Mouse (Mus musculus) E14TG2a.4 (cell line): ENCODE data around the gene Slc26a6.

Experiments used
- H3K27me3 ChIP-seq: 2 replicates; pipeline ENCODE4 v1.6.1; 2014; ENCODE audit warnings: low read length, control low read depth; ENCODE audit not compliant: insufficient read depth
- H3K36me3 ChIP-seq: 2 replicates; pipeline ENCODE4 v1.6.1; 2014; ENCODE audit warnings: low read length, control low read depth; ENCODE audit not compliant: insufficient read depth
- H3K4me1 ChIP-seq: replicated peaks from 2 replicates; pipeline ENCODE4 v1.6.1; 2014; ENCODE audit warnings: low read depth, low read length, control low read depth
- H3K4me3 ChIP-seq: replicated peaks from 2 replicates; pipeline ENCODE4 v1.5.1; 2014; ENCODE audit warnings: mild to moderate bottlenecking, low read length
- H3K9me3 ChIP-seq: 2 replicates; pipeline ENCODE4 v1.6.1; 2014; ENCODE audit warnings: low read length, control low read depth
- CTCF ChIP-seq: conservative IDR thresholded peaks from 2 replicates; pipeline ENCODE4 v1.5.1; 2014; ENCODE audit warnings: low read length
- NANOG ChIP-seq: IDR thresholded peaks from 2 replicates; pipeline ENCODE4 v1.6.1; 2014; ENCODE audit warnings: borderline replicate concordance, low read length, mixed read lengths
- POU5F1 ChIP-seq: IDR thresholded peaks from 2 replicates; pipeline ENCODE4 v1.6.1; 2014; ENCODE audit warnings: low read length, borderline replicate concordance

Gene Slc26a6

GRCm38 (mm10) chr9:108827906-108828305 is 25.2 kb upstream of the Slc26a6 start:
- peaks cover 55% of the 10 kb centered on the region for H3K4me1 ChIP-seq
- TF ChIP-seq NANOG: no peak
- TF ChIP-seq CTCF: no peak
- TF ChIP-seq POU5F1: no peak
- H3K9me3 ChIP-seq: no peaks in the 10 kb centered on the region
- H3K4me3 ChIP-seq: peak overlapping the region; percentile 80
- H3K36me3 ChIP-seq: peaks cover 27% of the 10 kb centered on the region
- H3K27me3 ChIP-seq: peaks cover 71% of the 10 kb centered on the region

- Histone ChIP-seq H3K4me1 (peaks cover 36% of the 10 kb centered on the region), H3K36me3 (peaks cover 64% of the 10 kb centered on the region), H3K27me3 (peaks cover 61% of the 10 kb centered on the region), H3K4me3 (peak overlapping the region; percentile 84), H3K9me3 (no peaks in the 10 kb centered on the region)
- TF ChIP-seq POU5F1 (no peak), NANOG (no peak), CTCF (no peak)
These were observed 21.4 kb upstream of the Slc26a6 start for GRCm38 (mm10) chr9:108831637-108832036.

- peaks cover 29% of the 10 kb centered on the region for H3K4me1 ChIP-seq
- H3K9me3 ChIP-seq: no peaks in the 10 kb centered on the region
- peak overlapping the region; percentile 84 for H3K4me3 ChIP-seq
- peaks cover 54% of the 10 kb centered on the region for H3K27me3 ChIP-seq
- no peak for TF ChIP-seq CTCF
- TF ChIP-seq NANOG: no peak
- TF ChIP-seq POU5F1: no peak
- peaks cover 72% of the 10 kb centered on the region for H3K36me3 ChIP-seq
These were observed 20.5 kb upstream of the Slc26a6 start for GRCm38 (mm10) chr9:108832390-108833108.

- H3K9me3 ChIP-seq: no peaks in the 10 kb centered on the region
- peaks cover 7% of the 10 kb centered on the region; the same call in 1 of the 2 replicates for H3K27me3 ChIP-seq
- peaks cover 71% of the 10 kb centered on the region for H3K36me3 ChIP-seq
- TF ChIP-seq CTCF: no peak
- TF ChIP-seq NANOG: no peak
- TF ChIP-seq POU5F1: no peak
- peaks cover 65% of the 10 kb centered on the region for H3K4me1 ChIP-seq
- H3K4me3 ChIP-seq: peak overlapping the region; percentile 67
These were observed 10.1 kb upstream of the Slc26a6 start for GRCm38 (mm10) chr9:108842989-108843388.

GRCm38 (mm10) chr9:108845390-108845789 is 7.7 kb upstream of the Slc26a6 start:
- TF ChIP-seq CTCF (no peak), POU5F1 (no peak), NANOG (no peak)
- peaks cover 54% of the 10 kb centered on the region for H3K36me3 ChIP-seq
- H3K4me3 ChIP-seq: no peak overlapping the region
- H3K4me1 ChIP-seq: peaks cover 83% of the 10 kb centered on the region
- peaks cover 14% of the 10 kb centered on the region for H3K27me3 ChIP-seq
- no peaks in the 10 kb centered on the region for H3K9me3 ChIP-seq

- peaks cover 84% of the 10 kb centered on the region for H3K4me1 ChIP-seq
- H3K27me3 ChIP-seq: peaks cover 14% of the 10 kb centered on the region
- H3K4me3 ChIP-seq: peak overlapping the region; percentile 68; the same call in 1 of the 2 replicates
- H3K9me3 ChIP-seq: no peaks in the 10 kb centered on the region
- no peak for TF ChIP-seq POU5F1
- TF ChIP-seq NANOG: no peak
- TF ChIP-seq CTCF: no peak
- peaks cover 41% of the 10 kb centered on the region for H3K36me3 ChIP-seq
These were observed 5.7 kb upstream of the Slc26a6 start for GRCm38 (mm10) chr9:108847374-108847773.

GRCm38 (mm10) chr9:108848419-108848818 is 4.7 kb upstream of the Slc26a6 start:
- TF ChIP-seq NANOG: no peak
- TF ChIP-seq POU5F1: no peak
- no peak for TF ChIP-seq CTCF
- Histone ChIP-seq H3K4me3 (peak overlapping the region; percentile 68), H3K27me3 (peaks cover 14% of the 10 kb centered on the region), H3K4me1 (peaks cover 84% of the 10 kb centered on the region), H3K36me3 (peaks cover 41% of the 10 kb centered on the region), H3K9me3 (no peaks in the 10 kb centered on the region)

- H3K4me3 ChIP-seq: peak overlapping the region; percentile 99
- H3K27me3 ChIP-seq: peaks cover 12% of the 10 kb centered on the region
- H3K36me3 ChIP-seq: peaks cover 33% of the 10 kb centered on the region
- H3K4me1 ChIP-seq: peaks cover 56% of the 10 kb centered on the region
- no peaks in the 10 kb centered on the region for H3K9me3 ChIP-seq
- no peak for TF ChIP-seq POU5F1
- TF ChIP-seq CTCF: peak; percentile 49
- no peak for TF ChIP-seq NANOG
These were observed 655 bp downstream of the Slc26a6 start for GRCm38 (mm10) chr9:108853635-108854240.
